Mouse (Mus musculus) retina, postnatal 1 day (tissue): ENCODE data around the gene Plpp1.

ENCODE experiments used
- DNase-seq: peaks from one replicate; pipeline ENCODE4 v3.0.0-alpha.2; 2012

The Plpp1 gene

DNA sequence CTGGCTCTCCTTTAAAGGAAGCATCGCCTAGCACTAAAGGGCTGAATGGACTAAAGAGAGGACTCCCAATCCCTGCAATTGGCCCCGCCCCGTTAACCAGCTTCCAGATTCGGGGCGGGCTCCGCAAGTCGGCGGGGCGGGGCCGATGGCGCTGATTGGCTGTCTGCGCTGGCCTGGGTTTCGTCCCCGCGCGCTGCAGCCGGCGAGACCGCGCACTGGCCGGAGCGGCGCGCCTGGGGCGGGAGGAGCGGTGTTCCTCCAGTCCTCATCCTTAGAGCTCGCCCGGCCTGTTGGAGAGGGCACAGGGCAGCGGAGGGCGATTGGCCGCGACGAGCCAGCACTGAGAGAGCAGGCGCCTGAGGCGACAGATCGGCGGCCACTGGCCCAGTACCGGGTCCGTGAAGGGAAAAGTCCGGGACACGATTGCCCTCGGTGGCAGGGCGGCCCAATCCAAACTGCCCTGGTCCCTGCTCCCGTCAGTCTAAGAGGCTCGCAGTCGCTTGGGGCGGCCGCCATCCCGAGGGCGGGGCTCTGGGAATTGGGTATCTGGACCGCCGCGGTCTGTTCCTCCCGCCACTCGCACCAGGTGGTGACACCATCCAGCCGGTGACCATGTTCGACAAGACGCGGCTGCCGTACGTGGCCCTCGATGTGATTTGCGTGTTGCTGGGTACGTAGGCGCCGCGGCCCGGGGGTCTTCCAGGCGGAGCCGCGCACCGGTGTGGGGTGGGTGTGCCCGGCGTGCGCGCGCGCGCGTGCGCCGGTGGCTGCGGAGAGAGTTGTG lies at the start of gene Plpp1:
Gene Plpp1, plus strand, starts transcription at position 196 of the 784 bp plus-strand sequence.
- peak; percentile 97 for DNase-seq

DNA sequence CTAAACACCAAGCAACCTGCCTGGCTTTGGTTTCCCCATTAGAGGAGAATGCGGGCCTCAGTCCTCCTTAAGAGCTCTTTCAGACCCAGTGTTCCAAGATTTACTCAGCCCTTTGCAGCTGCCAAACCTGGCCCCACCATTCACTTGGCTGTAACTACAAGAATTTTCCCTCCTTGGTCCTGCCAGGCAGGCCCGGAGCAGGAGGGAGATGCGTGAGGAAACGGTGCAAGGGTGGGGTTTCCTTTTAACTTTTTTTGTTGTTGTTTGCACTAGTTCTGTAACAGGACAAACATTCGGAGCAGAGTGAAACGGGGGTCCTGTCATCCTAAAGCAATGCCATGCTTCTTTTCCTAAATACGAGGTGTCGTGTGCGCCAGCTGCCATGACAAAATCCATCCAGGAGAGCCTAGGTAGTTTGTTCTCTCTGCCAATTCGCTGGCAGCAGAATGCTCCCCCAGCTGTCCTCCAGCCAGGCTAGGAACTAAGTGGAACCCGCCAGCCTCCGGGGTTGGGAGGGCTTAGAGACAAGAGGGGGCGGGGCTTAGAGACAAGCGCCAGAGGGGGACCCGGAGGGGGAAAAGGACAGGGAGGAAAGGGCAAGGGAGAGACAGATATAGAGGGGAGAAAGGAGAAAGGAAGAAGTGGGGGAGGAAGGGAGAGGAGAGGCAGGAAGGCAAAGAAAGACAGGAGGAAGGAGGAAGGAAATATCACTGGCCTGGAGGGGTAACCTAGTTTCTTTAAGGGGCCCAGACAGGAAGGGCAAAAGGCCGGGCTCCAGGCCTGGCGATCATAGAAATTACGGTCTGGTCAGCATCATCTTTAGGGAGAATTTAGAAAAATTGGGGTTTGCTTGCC lies 48.9 kb upstream of the Plpp1 start:
- peak; percentile 87 for DNase-seq

DNA sequence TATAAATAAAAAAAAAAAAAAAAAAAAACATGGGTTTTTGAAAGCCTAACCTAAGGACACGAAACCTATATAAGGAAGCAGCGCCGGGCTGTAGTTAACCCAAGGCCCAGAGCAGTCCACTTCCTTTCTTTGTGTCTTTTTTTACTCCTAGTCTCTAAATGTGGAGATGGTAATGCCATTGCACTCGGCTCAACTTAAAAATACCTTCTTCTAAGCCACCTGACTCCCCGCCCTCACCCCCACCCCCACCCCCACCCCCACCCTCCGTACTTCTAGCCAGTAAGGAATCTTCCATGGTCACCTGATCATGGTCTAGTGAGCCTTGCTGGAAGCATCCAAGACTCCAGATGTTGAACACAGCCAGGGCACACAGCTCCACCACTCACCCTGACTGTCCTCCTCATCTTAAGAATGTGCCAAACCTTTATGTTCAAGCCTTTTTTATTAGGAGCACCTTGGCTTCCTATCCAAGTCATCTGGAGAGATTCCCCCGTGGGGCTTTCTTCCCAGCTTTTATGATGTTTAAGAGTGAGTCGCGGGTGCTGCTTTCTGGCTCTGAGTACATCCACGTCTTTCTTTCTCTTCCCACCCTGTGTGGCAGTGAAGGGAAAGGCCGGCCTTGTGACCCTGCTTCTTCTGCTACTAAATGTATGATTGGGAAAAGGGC lies 48.1 kb upstream of the Plpp1 start:
- DNase-seq: no peak

DNA sequence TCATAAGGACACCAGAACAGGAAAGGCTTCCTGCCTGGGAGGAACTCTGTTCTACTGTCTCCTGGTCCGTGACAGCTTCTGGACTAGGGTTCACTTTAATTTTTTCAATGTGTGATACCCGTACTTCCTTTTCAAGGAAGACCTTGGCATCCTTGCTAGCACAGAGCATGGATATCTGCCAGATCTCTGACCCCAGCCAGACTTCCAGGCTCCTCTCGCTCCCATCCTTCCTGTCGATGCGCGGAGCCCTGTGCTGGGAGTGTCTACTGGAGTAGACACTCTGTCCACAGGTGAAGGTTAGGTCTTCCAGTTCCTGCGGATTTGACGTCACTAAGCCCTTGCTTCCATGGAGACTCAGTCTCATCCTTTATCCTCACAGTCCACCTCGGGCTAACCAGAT lies 47.1 kb upstream of the Plpp1 start:
- peak; percentile 12 for DNase-seq

DNA sequence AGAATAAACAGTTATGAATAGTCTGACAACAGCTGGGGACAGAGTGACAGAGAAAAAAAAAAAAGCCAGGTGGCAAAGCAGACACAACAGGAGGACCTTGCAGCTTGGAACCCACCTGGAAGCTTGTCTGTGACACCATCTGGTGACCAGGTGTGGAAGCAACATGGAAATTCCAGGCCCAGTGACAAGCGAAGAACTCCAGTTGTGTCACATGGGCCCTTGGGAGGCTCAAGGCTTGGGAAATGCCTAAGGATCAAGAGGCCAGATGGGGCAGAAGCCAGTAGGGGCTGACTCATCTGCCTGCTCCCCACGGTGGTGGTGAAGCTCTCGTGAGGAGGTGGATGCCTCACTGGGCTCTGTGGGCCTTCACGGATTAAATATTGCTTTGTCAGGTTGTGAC lies 45.7 kb upstream of the Plpp1 start:
- peak; percentile 59 for DNase-seq

DNA sequence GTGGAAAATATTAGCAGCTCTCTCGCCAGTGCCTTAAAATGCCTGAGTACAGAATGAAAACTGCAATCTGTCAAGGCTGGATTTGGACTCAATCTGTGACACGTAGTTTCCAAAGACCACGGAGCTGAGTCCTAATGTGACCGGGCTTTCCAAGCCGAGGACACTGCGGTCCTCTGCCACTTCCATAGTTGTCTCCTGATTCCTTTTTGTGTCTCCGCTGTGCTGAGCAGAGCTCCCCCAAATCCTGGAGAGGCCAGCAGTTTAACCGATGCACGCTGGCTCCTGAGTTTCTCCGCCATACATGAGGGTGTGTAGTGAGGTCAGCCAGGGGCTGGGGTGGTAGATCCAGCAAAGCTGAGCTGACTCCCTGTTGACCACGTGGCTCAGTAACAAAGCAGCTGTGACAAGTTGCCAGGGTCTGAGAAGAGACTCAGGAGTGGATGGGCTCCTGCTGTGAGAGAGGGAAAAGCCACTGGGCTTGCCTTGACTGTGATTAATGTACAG lies 45.0 kb upstream of the Plpp1 start:
- DNase-seq: peak; percentile 65

DNA sequence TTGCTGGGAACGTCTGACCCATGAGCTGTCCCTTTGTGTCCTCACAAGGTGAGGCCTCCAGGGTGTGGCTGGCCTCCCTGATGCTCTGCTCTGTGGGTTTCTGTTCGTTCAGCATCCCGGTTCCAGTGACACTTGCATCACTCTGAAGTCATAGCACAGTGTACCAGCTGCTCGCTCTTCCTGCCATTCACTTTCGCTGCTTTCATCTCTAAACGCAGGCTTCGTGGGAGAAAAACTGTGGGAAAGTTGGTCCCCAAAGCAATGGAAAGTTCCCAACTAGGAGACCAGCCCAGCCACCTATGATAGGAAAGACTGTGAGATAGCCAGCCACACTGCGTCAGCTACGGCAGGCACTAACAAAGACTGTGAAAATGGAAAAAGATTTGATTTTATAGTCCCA lies 43.2 kb upstream of the Plpp1 start:
- DNase-seq: no peak

DNA sequence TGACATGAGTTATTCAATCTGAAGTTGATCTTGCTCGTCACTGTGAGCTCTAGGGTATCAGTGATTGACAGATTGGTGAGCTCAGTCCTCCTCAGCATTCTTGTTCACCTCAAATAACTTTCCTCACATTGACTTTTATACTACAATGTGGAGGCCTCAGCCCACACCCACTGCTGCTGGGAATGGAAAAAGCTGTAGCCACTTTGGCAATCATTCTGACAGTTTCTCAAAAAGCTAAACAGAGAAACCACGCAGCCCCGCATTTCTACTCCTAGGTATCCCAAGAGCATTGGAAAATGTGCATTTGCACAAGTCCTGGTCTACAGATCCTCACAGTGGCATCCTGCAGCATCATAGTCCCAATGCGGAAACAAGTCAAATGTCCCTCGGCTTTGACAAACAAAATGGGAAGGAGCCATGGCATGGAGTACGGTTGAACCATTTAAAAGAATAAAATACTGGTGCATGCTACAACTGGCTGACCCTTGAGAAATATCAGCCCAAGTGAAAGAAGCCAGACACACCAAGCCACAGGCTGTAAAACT lies 42.0 kb upstream of the Plpp1 start:
- DNase-seq: no peak

DNA sequence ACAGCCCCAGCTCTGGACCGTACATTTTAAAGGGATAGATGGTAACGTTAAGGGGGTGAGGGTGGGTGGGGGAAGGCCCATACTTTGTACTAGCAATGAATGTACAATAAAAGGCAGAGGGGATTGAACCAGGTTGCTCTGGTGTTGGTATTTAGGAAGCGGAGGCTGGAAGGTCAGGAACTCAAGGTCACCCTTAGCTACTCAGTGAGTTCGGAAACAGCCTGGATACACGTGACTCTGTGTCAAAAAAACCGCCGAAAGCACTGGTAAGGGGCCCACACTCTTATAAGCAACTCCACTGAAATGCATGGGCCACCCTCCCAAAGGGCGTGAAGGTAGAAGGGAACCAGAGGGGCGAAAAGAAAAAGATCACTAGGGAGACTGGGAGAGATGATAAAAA lies 41.2 kb upstream of the Plpp1 start:
- no peak for DNase-seq

DNA sequence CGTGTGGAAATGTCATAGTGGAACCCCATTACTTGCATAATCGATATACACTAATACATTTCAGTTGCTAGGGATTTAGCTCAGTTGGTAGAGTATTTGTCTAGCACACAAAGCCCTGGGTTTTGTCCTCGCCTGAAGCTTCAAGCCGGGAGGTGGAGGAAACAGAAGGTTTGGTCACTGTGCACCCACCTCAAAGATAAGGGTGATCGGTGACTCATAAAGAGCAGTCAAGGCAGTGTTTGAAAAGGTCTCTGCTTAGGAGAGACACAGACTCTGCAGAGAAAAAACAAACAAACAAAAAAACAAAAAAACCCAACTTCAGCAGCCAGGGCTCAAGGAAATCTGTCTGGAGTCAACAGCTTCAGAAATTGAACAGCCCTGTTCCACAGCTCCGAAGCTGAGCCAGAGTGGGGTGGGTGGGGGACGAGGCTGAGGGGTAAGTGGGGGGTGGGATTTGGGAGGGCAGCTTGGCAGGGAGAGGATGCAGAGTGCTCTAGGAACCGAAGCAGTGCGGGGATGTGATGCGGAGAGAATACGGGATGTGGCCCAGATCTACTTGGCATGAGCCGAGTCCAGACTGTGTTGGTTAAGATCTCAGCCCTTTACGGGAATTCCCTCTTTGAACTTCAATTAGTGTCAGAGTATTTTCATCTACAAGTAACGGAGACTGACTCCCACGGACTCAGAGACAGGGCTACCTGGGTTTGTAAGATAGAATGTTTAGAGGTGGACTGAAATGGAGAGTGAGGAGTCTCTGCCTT lies 40.6 kb upstream of the Plpp1 start:
- DNase-seq: no peak

DNA sequence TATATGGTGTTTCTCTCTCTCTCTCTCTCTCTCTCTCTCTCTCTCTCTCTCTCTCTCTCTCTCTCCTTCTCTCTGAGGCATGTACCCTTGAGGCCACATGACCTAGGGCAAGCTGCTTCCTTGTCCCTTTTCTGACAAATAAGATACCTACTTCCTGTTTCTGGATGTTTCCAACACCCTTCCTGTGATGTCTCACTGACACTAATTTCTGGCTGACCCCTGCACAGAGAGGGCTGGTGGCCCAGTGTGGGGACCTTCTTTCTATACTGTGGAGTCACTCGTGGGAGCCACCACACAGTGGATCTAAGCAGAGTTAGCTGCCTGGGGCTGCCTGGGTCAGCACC lies 40.1 kb upstream of the Plpp1 start:
- no peak for DNase-seq

DNA sequence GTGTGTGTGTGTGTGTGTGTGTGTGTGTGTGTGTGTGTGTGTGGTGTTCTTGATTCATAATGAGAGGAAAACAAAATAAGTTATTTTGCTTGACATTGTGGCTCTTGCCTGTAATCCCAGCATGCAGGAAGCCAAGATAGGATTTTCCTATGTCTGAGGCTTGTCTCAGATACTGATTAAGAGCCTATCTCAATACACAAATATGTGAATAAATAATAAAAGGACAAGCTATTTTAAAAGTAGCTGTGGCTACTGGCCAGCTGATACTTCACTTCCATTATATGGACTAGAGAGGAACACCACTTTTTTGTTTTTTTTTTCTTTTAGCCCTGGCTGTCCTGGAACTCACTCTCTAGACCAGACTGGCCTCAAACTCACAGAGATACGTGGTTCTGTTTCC lies 38.8 kb upstream of the Plpp1 start:
- no peak for DNase-seq

DNA sequence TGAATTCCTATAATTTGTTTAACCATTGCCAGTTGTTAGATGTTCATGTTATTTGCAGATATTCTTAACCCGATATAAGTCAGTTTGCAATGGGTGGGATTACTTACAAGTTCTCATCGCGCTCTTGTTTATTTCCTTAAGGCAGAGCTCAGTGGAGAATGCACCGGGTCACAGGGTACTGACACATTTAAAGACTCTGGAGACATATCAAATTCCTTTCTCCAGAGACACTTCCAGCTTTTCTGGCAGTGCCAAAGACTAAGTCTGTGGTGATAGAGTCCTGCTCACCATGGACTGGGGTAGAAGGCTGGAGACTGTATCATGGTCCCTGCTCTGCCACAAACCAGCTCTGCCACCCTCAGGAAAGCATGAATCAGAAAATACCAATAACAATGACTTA lies 38.0 kb upstream of the Plpp1 start:
- no peak for DNase-seq

DNA sequence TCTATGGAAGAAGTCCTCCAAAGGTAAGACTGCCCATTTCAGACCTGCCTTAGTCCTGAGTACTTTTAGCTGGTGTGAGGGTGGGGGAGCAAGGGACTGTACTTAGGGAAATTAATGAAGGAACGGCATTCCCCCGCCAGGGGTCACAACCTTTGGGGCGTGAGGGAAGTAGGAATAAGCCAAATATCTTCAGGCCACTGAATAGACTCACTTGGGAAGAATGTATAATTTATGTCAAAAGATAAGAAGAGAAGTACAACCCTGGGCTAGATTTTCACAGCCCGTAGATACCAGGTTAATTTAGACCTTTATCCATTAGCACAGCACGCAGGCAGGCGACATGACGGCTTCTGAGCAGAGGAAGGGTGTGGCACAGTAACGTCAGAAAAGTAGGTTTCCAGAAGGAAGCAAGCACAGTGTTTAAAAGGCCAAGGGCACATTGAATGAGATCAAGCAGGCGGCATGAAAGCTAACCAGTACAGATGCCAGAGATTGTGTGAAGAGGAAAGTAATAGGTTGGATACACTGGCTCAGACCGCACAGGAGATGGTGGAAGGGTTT lies 37.0 kb upstream of the Plpp1 start:
- no peak for DNase-seq

DNA sequence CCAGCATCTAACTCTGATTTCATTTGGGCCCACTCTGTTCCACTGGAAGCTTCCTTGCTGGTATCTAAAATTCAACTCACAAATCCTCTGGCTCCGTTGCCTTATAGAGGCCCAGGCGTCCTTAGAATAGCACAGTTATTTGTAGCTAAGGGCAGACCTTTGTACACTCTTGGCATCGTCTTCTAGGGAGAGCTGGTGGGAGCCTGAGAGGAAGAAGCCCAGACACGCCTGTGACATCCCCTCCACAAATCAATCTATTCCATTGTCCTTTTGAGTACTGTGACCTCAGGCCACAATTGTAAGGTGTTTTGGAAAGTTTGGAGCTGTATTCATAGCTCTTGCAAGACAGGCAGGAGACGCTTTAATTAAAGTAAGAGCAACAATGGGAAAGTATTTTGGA lies 36.0 kb upstream of the Plpp1 start:
- no peak for DNase-seq

DNA sequence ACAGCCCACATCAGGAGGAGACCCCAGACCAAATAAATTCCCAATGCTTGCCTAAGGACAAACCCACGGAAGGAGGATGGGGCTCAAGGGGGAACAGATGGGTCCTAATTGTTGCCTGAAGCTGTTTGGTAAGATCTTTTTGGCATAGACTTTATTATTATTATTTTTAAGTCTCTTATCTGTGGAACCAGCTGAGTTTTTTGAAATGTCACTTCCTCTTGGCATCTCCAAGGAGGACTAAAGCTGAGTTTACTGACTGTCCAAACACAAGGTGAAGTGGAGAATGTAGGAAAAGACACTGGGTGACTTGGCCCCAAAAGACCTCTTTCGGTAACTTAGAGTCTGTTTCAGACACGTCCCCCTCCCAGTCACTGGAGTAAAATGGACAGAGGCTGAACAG lies 34.9 kb upstream of the Plpp1 start:
- no peak for DNase-seq

DNA sequence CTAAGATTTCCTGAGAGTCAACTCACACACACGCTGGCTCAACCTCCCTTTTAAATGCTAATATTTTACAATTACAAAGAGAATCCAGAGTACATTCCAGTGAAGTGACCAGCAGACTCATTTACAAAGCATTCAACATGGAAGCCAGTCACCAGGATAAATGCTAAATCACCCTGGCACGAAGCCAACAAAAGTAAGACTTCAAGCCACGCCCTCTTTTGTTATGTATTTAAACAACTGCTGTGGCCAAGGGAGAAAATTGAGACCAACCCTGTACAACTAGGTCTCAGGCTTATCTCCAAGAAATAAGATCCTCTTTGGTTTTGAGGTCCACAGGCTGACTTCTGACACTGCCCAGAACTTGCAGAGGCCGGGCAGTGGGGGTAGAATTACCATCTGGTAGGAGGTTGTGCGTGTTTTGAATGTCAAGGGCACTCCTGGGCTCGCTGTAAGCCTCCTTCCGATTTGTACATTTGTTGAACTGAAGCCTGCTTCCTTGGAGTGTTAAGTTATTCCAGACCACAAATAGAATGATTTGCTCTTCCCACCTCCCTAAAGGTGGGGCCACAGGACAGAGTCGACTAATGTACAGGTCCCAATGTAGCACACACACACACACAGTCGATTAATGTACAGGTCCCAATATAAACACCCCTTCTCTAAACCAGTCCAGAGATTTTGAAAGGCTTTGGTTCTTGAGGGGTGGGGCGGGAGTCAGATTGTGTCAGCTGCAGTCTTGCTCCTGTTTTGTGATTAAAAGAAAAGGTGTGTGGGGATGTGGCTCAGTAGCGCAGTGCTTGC lies 29.9 kb upstream of the Plpp1 start:
- peak; percentile 49 for DNase-seq

DNA sequence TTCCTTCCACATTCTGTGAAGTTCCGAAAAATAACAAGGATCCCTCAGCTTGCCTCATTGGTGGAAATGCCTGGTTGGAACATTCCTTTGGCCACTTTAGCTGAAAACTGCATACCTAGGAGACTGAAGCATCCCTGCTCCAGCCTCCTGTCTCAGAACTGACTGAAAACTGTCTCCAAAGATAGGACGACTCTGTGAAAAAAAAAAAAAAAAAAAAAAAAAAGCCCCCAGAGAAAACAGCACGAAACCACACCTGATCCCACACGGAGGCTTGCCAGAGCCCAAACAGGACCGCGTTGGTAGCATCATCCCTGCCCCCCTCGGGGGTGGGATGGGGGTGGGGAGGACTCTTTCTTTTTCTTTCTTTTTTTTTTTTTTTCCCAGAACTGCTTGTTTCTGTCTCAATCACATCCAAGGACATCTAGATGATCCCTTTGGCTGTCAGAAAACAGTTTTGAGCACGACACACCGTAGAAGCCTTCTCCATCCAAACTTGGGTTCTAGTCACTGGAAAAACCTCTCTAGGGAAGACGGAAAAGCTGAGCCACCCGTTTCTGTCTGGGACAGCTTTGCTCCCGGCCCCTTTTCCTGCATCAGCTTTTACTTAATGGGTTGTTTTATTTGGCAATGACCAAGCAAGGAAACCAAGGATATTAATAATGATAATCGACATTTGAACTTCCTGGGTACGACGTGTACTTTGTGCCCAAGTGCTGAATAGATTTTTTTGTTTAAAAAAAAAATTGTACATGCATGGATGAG lies 29.0 kb upstream of the Plpp1 start:
- DNase-seq: no peak

DNA sequence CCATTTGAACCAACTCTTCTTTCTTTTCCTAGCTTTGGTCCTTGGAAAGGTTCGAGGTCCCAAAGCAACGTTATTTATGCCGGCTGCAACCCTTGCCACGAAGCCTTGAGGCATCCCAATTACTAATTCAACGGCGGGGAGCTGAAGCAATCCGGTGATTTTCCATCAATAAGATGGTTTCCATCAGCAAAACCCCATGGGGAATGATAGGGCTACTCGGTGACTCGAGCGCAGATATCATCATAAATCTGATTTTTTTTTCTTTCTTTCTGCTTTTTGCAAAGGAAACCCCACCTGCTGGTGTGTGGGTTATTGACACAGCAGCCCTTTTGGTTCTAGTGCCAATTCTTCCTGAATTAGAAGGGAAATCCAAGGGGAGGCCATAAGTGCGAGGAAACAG lies 28.3 kb upstream of the Plpp1 start:
- DNase-seq: no peak

DNA sequence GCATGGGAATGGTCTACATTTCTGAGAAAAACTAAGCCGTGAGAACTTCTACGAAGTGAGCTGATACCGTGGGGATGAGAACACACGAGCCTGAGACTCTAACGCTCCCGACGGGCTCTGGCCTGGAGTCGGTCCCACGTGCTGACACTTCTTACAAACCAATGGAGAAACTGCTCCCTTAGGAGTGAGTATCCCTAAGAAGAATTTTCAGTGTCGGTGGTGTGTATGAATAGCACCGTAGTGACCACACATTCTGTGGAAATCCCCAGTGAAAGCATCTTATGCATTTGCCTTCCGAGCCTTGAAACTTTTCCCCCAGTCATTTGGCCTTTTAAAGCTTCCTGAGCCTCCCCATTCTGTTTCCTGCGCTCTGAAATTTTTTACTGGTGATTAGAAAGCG lies 27.7 kb upstream of the Plpp1 start:
- DNase-seq: no peak
